Comparison of ENCODE assay signal across 11 mouse cellular contexts in genomic region chr5:118093321-118094035, GRCm38 (mm10).
A peak's percentile ranks its signal among the peaks of the same experiment; 100 is the strongest.
DNase-seq lines count a peak whose midpoint lies in the region; ATAC-seq and TF ChIP-seq lines count a peak whose summit lies in the region.
"Had no signal": no experiment of that assay in that cellular context is flagged by ENCODE, and none has a peak within 500 bp of the region (broad histone marks: within the 10 kb centered on the region; RNA-seq: fewer than 3 reads in every experiment).

No protein-coding gene starts in this region.

- H3K36me3 ChIP-seq in kidney, postnatal 0 days (ENCODE audit: insufficient read depth, low read length) = peaks cover 34% of the 10 kb centered on the region
- no peaks in the 10 kb centered on the region for H3K36me3 ChIP-seq in ES-Bruce4 (ENCODE audit: control insufficient read depth, insufficient read depth, low read length, poor library complexity, severe bottlenecking)
- H3K36me3 ChIP-seq in hindbrain, postnatal 0 days (ENCODE audit: insufficient read depth, low read length) = peaks cover 19% of the 10 kb centered on the region

- H3K9me3 ChIP-seq in kidney, postnatal 0 days (replicated peaks; ENCODE audit: low read length) = no peaks in the 10 kb centered on the region
- no peaks in the 10 kb centered on the region for H3K9me3 ChIP-seq in ES-Bruce4 (replicated peaks; ENCODE audit: control insufficient read depth, insufficient read depth, low read length, poor library complexity, severe bottlenecking)
- no peaks in the 10 kb centered on the region for H3K9me3 ChIP-seq in hindbrain, postnatal 0 days (ENCODE audit: low read length)
- H3K9me3 ChIP-seq: embryonic facial prominence, embryonic 10.5 days had no signal

- TF ChIP-seq POLR2A in ES-Bruce4 (IDR thresholded peaks at IDR 0.05; ENCODE audit: insufficient read depth, low read length) = no peak

- peak; percentile 42 to 68 for DNase-seq in cerebellum, postnatal 25 days
- DNase-seq in cerebellum, adult 11 months = no peak
- no peak for DNase-seq in kidney, postnatal 0 days (ENCODE audit: low spot score)
- DNase-seq in kidney, postnatal 36 days = no peak
- peak; percentile 58 for DNase-seq in hindbrain, postnatal 0 days (ENCODE audit: low spot score)
- no peak for DNase-seq in ovary, postnatal 10 days (ENCODE audit: low spot score)
- no peak for DNase-seq in layer of hippocampus, postnatal 14 days (ENCODE audit: low spot score in 2 of 2)
- DNase-seq: heart, postnatal 36 days; right cerebral cortex, postnatal 4 days had no signal

- no peak for ATAC-seq in kidney, postnatal 0 days (replicated peaks; ENCODE audit: low FRiP score, low read depth)
- ATAC-seq in hindbrain, postnatal 0 days = peak; percentile 30; the same call in 1 of the 2 replicates

- no peak overlapping the region for H3K4me3 ChIP-seq in kidney, postnatal 0 days (replicated peaks; ENCODE audit: low read depth, low read length)
- H3K4me3 ChIP-seq in ES-Bruce4 (ENCODE audit: low read depth, low read length) = no peak overlapping the region
- H3K4me3 ChIP-seq in hindbrain, postnatal 0 days (ENCODE audit: low read length) = no peak overlapping the region
- H3K4me3 ChIP-seq: embryonic facial prominence, embryonic 10.5 days had no signal

- no peaks in the 10 kb centered on the region for H3K27me3 ChIP-seq in kidney, postnatal 0 days (ENCODE audit: insufficient read depth, low read length)
- no peaks in the 10 kb centered on the region for H3K27me3 ChIP-seq in ES-Bruce4 (ENCODE audit: control insufficient read depth, insufficient read depth, low read length, poor library complexity, severe bottlenecking)
- H3K27me3 ChIP-seq in hindbrain, postnatal 0 days (ENCODE audit: insufficient read depth, low read length) = no peaks in the 10 kb centered on the region

- no peaks in the 10 kb centered on the region for H3K4me1 ChIP-seq in kidney, postnatal 0 days (replicated peaks; ENCODE audit: insufficient read depth, low read length)
- no peaks in the 10 kb centered on the region for H3K4me1 ChIP-seq in ES-Bruce4 (ENCODE audit: control insufficient read depth, insufficient read depth, low read length)
- H3K4me1 ChIP-seq in hindbrain, postnatal 0 days (ENCODE audit: insufficient read depth, low read length) = peaks cover 8% of the 10 kb centered on the region; the same call in 1 of the 2 replicates

- H3K9ac ChIP-seq in kidney, postnatal 0 days (ENCODE audit: low read depth, low read length) = no peak overlapping the region
- H3K9ac ChIP-seq in ES-Bruce4 (ENCODE audit: low read depth, poor library complexity, severe bottlenecking) = no peak overlapping the region
- no peak overlapping the region for H3K9ac ChIP-seq in hindbrain, postnatal 0 days (replicated peaks; ENCODE audit: low read length)

- TF ChIP-seq EP300 in ES-Bruce4 (IDR thresholded peaks at IDR 0.05; ENCODE audit: insufficient read depth, low read depth, low read length) = no peak

- TF ChIP-seq CTCF in kidney, postnatal 0 days (IDR thresholded peaks at IDR 0.05; ENCODE audit: low read depth) = peak; percentile 24; the same call in 1 of the 2 replicates
- TF ChIP-seq CTCF in ES-Bruce4 (IDR thresholded peaks at IDR 0.05; ENCODE audit: low read depth, low read length) = peak; percentile 24
- TF ChIP-seq CTCF in hindbrain, postnatal 0 days (IDR thresholded peaks at IDR 0.05; ENCODE audit: low read depth) = peak; percentile 57

- H3K27ac ChIP-seq in kidney, postnatal 0 days = no peak overlapping the region
- H3K27ac ChIP-seq in ES-Bruce4 (ENCODE audit: insufficient read depth, low read length) = no peak overlapping the region
- H3K27ac ChIP-seq in hindbrain, postnatal 0 days = peak overlapping the region; percentile 32; the same call in 1 of the 2 replicates
- H3K27ac ChIP-seq: embryonic facial prominence, embryonic 10.5 days had no signal

- H3K4me2 ChIP-seq in kidney, postnatal 0 days (ENCODE audit: low read length) = no peak overlapping the region
- H3K4me2 ChIP-seq in hindbrain, postnatal 0 days (ENCODE audit: low read depth, low read length) = no peak overlapping the region

- WGBS in kidney, postnatal 0 days = 79% methylated on average over 11 of the region's 11 CpGs
- WGBS in hindbrain, postnatal 0 days = 50% methylated on average over 11 of the region's 11 CpGs

Comparison
In these comparisons a context has a peak if more than half of its experiments do, and no peak if none do; other contexts are left out.
1. DNase-seq: peak in cerebellum, postnatal 25 days (2 of 2) and hindbrain, postnatal 0 days (single experiment); none in cerebellum, adult 11 months (single experiment), kidney, postnatal 0 days (single experiment), kidney, postnatal 36 days (0 of 2), ovary, postnatal 10 days (single experiment) and layer of hippocampus, postnatal 14 days (0 of 2).
2. Peak in every context shown above with its lines, with median percentiles within 50 percentile points of each other: CTCF ChIP-seq.